Mouse (Mus musculus) heart, postnatal 25 days (tissue): ENCODE measurements around the gene Tbl1xr1. TPM values are rescaled to one million over a fixed set of nuclear protein-coding genes. Genes with fewer than 3 reads are reported as not detected.

Experiments
- DNase-seq: peaks from one replicate; pipeline ENCODE4 v3.0.0; 2022; ENCODE audit warnings: low spot score
- intact Hi-C: fragments of 180-260 bp; cut with DNase I; formaldehyde crosslinking; loops from one replicate; pipeline ENCODE4 v1.15.1; 2025
- total RNA-seq, 2 experiments: library from RNA; stranded (reverse); gene quantifications; 2 replicates each; pipeline ENCODE4 v1.2.3; 2021

Tbl1xr1 gene
- 10 to 100 TPM; 69.1 to 81.3 TPM for total RNA-seq

- DNase-seq: peak; percentile 91
- intact Hi-C loops: loop anchor here (1.0 to 10.0 kb wide), 8 partner anchors 66 to 1422 kb away; no protein-coding TSS in a partner anchor
Observed at GRCm38 (mm10) chr3:22076561-22076935, at the start of gene Tbl1xr1. Tbl1xr1 (plus strand) TSS chr3:22076652.

GRCm38 (mm10) chr3:22038004-22038403 is 38.4 kb upstream of the Tbl1xr1 start:
- no peak for DNase-seq
- intact Hi-C loops: no loop called here

- intact Hi-C loops: no loop called here
Observed at GRCm38 (mm10) chr3:22039036-22039795, 37.2 kb upstream of the Tbl1xr1 start.

GRCm38 (mm10) chr3:22040627-22041026 is 35.8 kb upstream of the Tbl1xr1 start:
- intact Hi-C loops: no loop called here
- DNase-seq: no peak

More at GRCm38 (mm10) chr3:22039036-22039795, 37.2 kb upstream of the Tbl1xr1 start:
- no peak for DNase-seq

GRCm38 (mm10) chr3:22047203-22047602 is 29.2 kb upstream of the Tbl1xr1 start:
- intact Hi-C loops: no loop called here
- no peak for DNase-seq

GRCm38 (mm10) chr3:22056664-22057328 is 19.7 kb upstream of the Tbl1xr1 start:
- intact Hi-C loops: no loop called here
- no peak for DNase-seq

GRCm38 (mm10) chr3:22058206-22058804 is 18.1 kb upstream of the Tbl1xr1 start:
- no peak for DNase-seq
- intact Hi-C loops: no loop called here

GRCm38 (mm10) chr3:22061163-22061562 is 15.3 kb upstream of the Tbl1xr1 start:
- intact Hi-C loops: no loop called here
- no peak for DNase-seq

- intact Hi-C loops: no loop called here
- DNase-seq: no peak
Observed at GRCm38 (mm10) chr3:22068621-22069020, 7.8 kb upstream of the Tbl1xr1 start.

GRCm38 (mm10) chr3:22073916-22074315 is 2.5 kb upstream of the Tbl1xr1 start:
- no peak for DNase-seq
- intact Hi-C loops: loop anchor here (10.0 kb wide), 1 partner anchor 1419 kb away; no protein-coding TSS in a partner anchor

- no peak for DNase-seq
- intact Hi-C loops: loop anchor here (5.0 to 10.0 kb wide), 6 partner anchors 68 to 1420 kb away; no protein-coding TSS in a partner anchor
Observed at GRCm38 (mm10) chr3:22074591-22075294, 1.7 kb upstream of the Tbl1xr1 start.

- DNase-seq: no peak
- intact Hi-C loops: loop anchor here (5.0 to 10.0 kb wide), 6 partner anchors 67 to 1421 kb away; no protein-coding TSS in a partner anchor
Observed at GRCm38 (mm10) chr3:22075517-22075886, 950 bp upstream of the Tbl1xr1 start.

- intact Hi-C loops: loop anchor here (1.0 to 10.0 kb wide), 8 partner anchors 66 to 1421 kb away; no protein-coding TSS in a partner anchor
- peak; percentile 66 for DNase-seq
Observed at GRCm38 (mm10) chr3:22075887-22076560, 428 bp upstream of the Tbl1xr1 start.

GRCm38 (mm10) chr3:22076936-22077656 is 644 bp downstream of the Tbl1xr1 start:
- no peak for DNase-seq
- intact Hi-C loops: loop anchor here (1.0 to 10.0 kb wide), 8 partner anchors 65 to 1422 kb away; no protein-coding TSS in a partner anchor

GRCm38 (mm10) chr3:22077657-22078475 is 1.4 kb downstream of the Tbl1xr1 start:
- intact Hi-C loops: loop anchor here (2.0 to 10.0 kb wide), 7 partner anchors 64 to 1423 kb away; no protein-coding TSS in a partner anchor
- no peak for DNase-seq

GRCm38 (mm10) chr3:22078529-22078928 is 2.1 kb downstream of the Tbl1xr1 start:
- intact Hi-C loops: loop anchor here (5.0 to 10.0 kb wide), 6 partner anchors 64 to 1424 kb away; no protein-coding TSS in a partner anchor
- DNase-seq: no peak

GRCm38 (mm10) chr3:22081869-22082268 is 5.4 kb downstream of the Tbl1xr1 start:
- intact Hi-C loops: loop anchor here (5.0 kb wide), 1 partner anchor 35 kb away; no protein-coding TSS in a partner anchor
- DNase-seq: no peak

GRCm38 (mm10) chr3:22082823-22083222 is 6.4 kb downstream of the Tbl1xr1 start:
- intact Hi-C loops: loop anchor here (5.0 kb wide), 1 partner anchor 34 kb away; no protein-coding TSS in a partner anchor
- no peak for DNase-seq
